Mouse (Mus musculus) CH12.LX (cell line): ENCODE data around the gene Ncbp2.

Experiments used
- BHLHE40 ChIP-seq: IDR thresholded peaks from 2 replicates; pipeline ENCODE4 v1.6.1; 2011; ENCODE audit warnings: mild to moderate bottlenecking, low read depth, low read length, improper control_type of control experiment
- CHD2 ChIP-seq: IDR thresholded peaks from 2 replicates; pipeline ENCODE4 v1.6.1; 2011; ENCODE audit warnings: low read length, improper control_type of control experiment
- CTCF ChIP-seq, 2 experiments: IDR thresholded peaks in 1 of 2; conservative IDR thresholded peaks in 1 of 2; 2 replicates each; pipeline ENCODE4 v1.5.1; 2011 to 2012; ENCODE audit warnings: low read depth in 2 of 2, low read length in 2 of 2, improper control_type of control experiment in 1 of 2, inconsistent platforms in 1 of 2, mild to moderate bottlenecking in 1 of 2, moderate library complexity in 1 of 2
- E2F4 ChIP-seq: IDR thresholded peaks from 2 replicates; pipeline ENCODE4 v1.6.1; 2011; ENCODE audit warnings: low read depth, low read length, improper control_type of control experiment; ENCODE audit not compliant: insufficient replicate concordance
- HCFC1 ChIP-seq: IDR thresholded peaks from 2 replicates; pipeline ENCODE4 v1.6.1; 2012; ENCODE audit warnings: low read depth, mild to moderate bottlenecking, inconsistent platforms, low read length, improper control_type of control experiment
- NRF1 ChIP-seq: IDR thresholded peaks from 2 replicates; pipeline ENCODE4 v1.6.1; 2014; ENCODE audit warnings: low read depth, mild to moderate bottlenecking, inconsistent platforms, low read length, improper control_type of control experiment, moderate library complexity
- POLR2A ChIP-seq: IDR thresholded peaks from 2 replicates; pipeline ENCODE4 v1.6.1; 2011; ENCODE audit warnings: low read depth, mild to moderate bottlenecking, improper control_type of control experiment, low read length
- RCOR1 ChIP-seq: conservative IDR thresholded peaks from 2 replicates; pipeline ENCODE4 v1.6.1; 2012; ENCODE audit warnings: low read depth, mild to moderate bottlenecking, inconsistent platforms, low read length, improper control_type of control experiment
- SMC3 ChIP-seq: IDR thresholded peaks from 2 replicates; pipeline ENCODE4 v1.6.1; 2011; ENCODE audit warnings: low read depth, low read length, improper control_type of control experiment
- ZC3H11A ChIP-seq: IDR thresholded peaks from 2 replicates; pipeline ENCODE4 v1.6.1; 2012; ENCODE audit warnings: low read depth, mild to moderate bottlenecking, inconsistent platforms, low read length, improper control_type of control experiment

GRCm38 (mm10) chr16:31924368-31924767 lies 23.9 kb upstream of the Ncbp2 start:
- TF ChIP-seq CHD2 (no peak), ZC3H11A (no peak), POLR2A (no peak), HCFC1 (no peak), E2F4 (no peak), CTCF (conservative IDR thresholded peaks at IDR 0.05 in 1 of 2, IDR thresholded peaks at IDR 0.05 in 1 of 2; ENCODE audit: low read depth in 2 of 2, low read length in 2 of 2) (no peak), SMC3 (no peak), BHLHE40 (no peak), NRF1 (no peak), RCOR1 (no peak)
